Mouse (Mus musculus): Measurements from ENCODE around the gene Gys1.

DNA sequence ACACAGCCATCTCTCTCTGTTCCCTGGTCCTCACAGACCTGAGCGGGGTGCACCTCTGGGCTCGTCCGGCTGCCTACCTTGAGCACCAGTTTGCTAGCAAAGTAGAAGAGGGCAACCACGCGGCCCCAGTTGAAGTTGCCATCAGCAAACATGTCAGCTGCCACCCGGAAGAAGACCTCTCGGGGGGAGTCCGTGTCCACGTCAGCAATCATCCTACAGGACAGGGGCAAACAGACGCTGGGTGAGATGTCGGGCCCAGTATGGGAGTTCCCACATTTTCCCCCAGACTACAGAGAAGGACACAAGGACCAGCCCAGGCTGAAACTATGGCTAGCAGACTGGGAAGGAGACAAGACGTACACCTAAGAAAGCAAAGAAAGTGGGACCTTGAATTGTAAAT is 30.5 kb downstream of the Gys1 start:
- TF ChIP-seq TAL1 (IDR thresholded peaks at IDR 0.05; ENCODE audit: low read length) (no peak), GATA1 (IDR thresholded peaks at IDR 0.05; ENCODE audit: low read length) (no peak)

Data from erythroblast, embryonic 14.5 days (primary cell).